Mouse (Mus musculus) bone marrow, adult 2 months (tissue): ENCODE measurements around the gene Dock2.

Source experiments
- CTCF ChIP-seq: fragments of 200-500 bp; IDR thresholded peaks from 2 replicates; pipeline ENCODE4 v1.5.1; 2011; ENCODE audit warnings: low read length, control low read depth; ENCODE audit not compliant: control insufficient read depth, insufficient read depth
- POLR2A ChIP-seq: fragments of 200-500 bp; IDR thresholded peaks from 2 replicates; pipeline ENCODE4 v1.6.1; 2011; ENCODE audit warnings: low read depth, mild to moderate bottlenecking, control low read depth, low read length, borderline replicate concordance; ENCODE audit not compliant: control insufficient read depth

DNA sequence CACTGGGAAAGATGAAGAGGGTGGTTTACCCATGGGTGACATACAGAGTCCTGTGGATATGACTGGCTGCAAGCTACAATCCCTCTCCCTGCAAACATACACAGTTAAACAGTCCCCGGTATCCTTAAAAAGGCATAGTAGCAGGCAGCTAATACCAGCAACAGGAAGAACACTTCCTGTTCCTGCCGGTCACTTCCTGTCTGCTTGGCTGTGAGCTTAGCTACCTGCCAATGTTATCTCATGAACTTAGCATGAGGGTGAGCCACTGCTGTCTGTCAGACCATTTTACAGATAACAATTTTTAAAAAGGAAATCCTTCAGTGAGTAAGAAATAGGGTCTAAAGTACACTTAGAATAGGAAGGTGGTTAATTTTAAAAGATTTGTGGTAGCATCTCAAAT is 385.1 kb downstream of the Dock2 start:
- no peak for TF ChIP-seq CTCF
- TF ChIP-seq POLR2A, result no peak
